Mouse (Mus musculus) stomach, postnatal 0 days (tissue): ENCODE measurements around the gene Lmod3. TPM values are rescaled to one million over a fixed set of nuclear protein-coding genes. Genes with fewer than 3 reads are reported as not detected.

ENCODE experiments used
- ATAC-seq: fragments of 200-750 bp; cut with Nextera tagmentation; 2 replicates; pipeline ENCODE4 v1.8.0; 2017; ENCODE audit not compliant: low FRiP score, low TSS enrichment
- DNase-seq: peaks from one replicate; pipeline ENCODE4 v3.0.0-alpha.2; 2016; ENCODE audit warnings: low spot score
- H3K27ac ChIP-seq: fragments of 300-500 bp; sonication (generic); replicated peaks from 2 replicates; pipeline ENCODE4 v1.5.1; 2014; ENCODE audit warnings: mild to moderate bottlenecking, control low read depth
- H3K27me3 ChIP-seq: fragments of 300-500 bp; sonication (generic); 2 replicates; pipeline ENCODE4 v1.6.1; 2014; ENCODE audit warnings: low read length; ENCODE audit not compliant: control insufficient read depth, insufficient read depth
- H3K36me3 ChIP-seq: fragments of 300-500 bp; sonication (generic); 2 replicates; pipeline ENCODE4 v1.6.1; 2014; ENCODE audit warnings: low read length, mixed read lengths; ENCODE audit not compliant: control insufficient read depth, insufficient read depth
- H3K4me1 ChIP-seq: fragments of 300-500 bp; sonication (generic); replicated peaks from 2 replicates; pipeline ENCODE4 v1.6.1; 2014; ENCODE audit warnings: antibody characterized with exemption; ENCODE audit not compliant: control insufficient read depth, insufficient read depth
- H3K4me2 ChIP-seq: fragments of 300-500 bp; sonication (generic); replicated peaks from 2 replicates; pipeline ENCODE4 v1.6.1; 2014; ENCODE audit warnings: low read depth, mild to moderate bottlenecking, control low read depth, moderate library complexity
- H3K4me3 ChIP-seq: fragments of 300-500 bp; sonication (generic); 2 replicates; pipeline ENCODE4 v1.5.1; 2014; ENCODE audit warnings: low read depth, low read length, control low read depth
- H3K9ac ChIP-seq: fragments of 300-500 bp; sonication (generic); 2 replicates; pipeline ENCODE4 v1.6.1; 2014; ENCODE audit warnings: mild to moderate bottlenecking, low read length, control low read depth, mixed read lengths
- H3K9me3 ChIP-seq: fragments of 300-500 bp; sonication (generic); 2 replicates; pipeline ENCODE4 v1.6.1; 2016; ENCODE audit warnings: low read length; ENCODE audit not compliant: control insufficient read depth
- CTCF ChIP-seq: IDR thresholded peaks from 2 replicates; pipeline ENCODE4 v1.5.1; 2016; ENCODE audit warnings: antibody characterized with exemption, low read depth, mild to moderate bottlenecking, moderate library complexity
- EP300 ChIP-seq: optimal IDR thresholded peaks from 2 replicates; pipeline ENCODE3; 2016; ENCODE audit warnings: antibody characterized with exemption
- WGBS: fragments of 180-500 bp; shearing (Covaris S2); extraction: QIAGEN DNeasy Blood & Tissue Kit; methylation state at CpG from one replicate; pipeline ENCODE4 v1.1.7; 2014; 5-methylcytosine and 5-hydroxymethylcytosine counted together
- polyA plus RNA-seq: library from polyadenylated mRNA; unstranded; fragments of >200 nt; fragmentation: Nextera tagmentation; extraction: Ambion mirVana; gene quantifications from 2 replicates; pipeline ENCODE4 v1.2.1, GENCODE M21; 2015

The Lmod3 gene
- polyA plus RNA-seq, 1 experiment from 2014 or later: 0.27 TPM

GRCm38 (mm10) chr6:97278878-97279277, 26.3 kb upstream of the Lmod3 start:
- Histone ChIP-seq H3K4me3 (no peak overlapping the region), H3K4me1 (no peaks in the 10 kb centered on the region), H3K27ac (no peak overlapping the region), H3K9me3 (no peaks in the 10 kb centered on the region), H3K36me3 (no peaks in the 10 kb centered on the region), H3K9ac (no peak overlapping the region), H3K4me2 (no peak overlapping the region), H3K27me3 (no peaks in the 10 kb centered on the region)
- DNase-seq: peak; percentile 58
- 48% methylated on average over 6 of the region's 6 CpGs for WGBS
- no peak; the same call in 1 of the 2 replicates for ATAC-seq
- TF ChIP-seq EP300: no peak
- TF ChIP-seq CTCF: no peak

DNA sequence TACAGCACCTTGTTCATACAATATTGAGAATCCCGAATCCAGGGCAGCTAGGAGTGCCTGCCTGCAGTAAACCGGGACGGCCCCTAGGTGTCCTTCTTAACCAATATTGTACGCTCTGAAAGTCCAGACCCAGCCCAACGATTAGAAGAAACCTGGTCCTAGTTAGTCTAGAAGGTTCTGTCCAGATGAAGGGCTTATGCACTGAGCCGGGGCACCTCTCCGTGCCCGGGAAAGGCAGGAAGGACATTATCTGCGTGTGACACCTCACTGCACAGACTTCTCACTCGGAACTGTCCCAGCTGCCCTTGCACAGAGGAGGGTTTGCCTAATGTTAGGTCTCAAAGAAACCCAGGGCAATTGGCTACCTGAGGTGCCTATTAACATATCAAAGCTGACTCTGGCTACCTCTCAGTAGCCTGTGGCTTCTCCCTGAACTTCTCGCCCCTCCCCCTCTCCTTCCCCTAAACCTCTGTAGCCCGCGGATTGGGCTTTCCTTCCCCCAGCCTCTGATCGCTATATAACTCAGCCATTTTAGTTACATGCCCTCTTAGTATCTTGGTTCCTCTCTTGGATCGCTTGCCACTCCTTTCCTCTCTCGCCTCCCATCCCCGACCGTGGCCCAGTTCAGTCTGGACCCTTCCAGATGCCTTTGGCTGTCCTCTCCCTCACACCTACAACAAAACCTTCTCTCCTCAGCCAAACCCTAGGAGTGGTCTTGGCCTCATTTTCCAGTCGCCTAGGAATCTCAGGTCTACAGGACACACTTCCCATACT, 25.6 kb upstream of the Lmod3 start:
- H3K9me3 ChIP-seq: no peaks in the 10 kb centered on the region
- H3K4me1 ChIP-seq: no peaks in the 10 kb centered on the region
- H3K27ac ChIP-seq: peak overlapping the region; percentile 42; the same call in 1 of the 2 replicates
- 5% methylated on average over 19 of the region's 19 CpGs for WGBS
- peak; percentile 83 for ATAC-seq
- DNase-seq: peak; percentile 84
- TF ChIP-seq EP300: no peak
- TF ChIP-seq CTCF: peak; percentile 94
- H3K27me3 ChIP-seq: no peaks in the 10 kb centered on the region
- peak overlapping the region; percentile 21 for H3K4me3 ChIP-seq
- H3K4me2 ChIP-seq: peak overlapping the region; percentile 53
- no peaks in the 10 kb centered on the region for H3K36me3 ChIP-seq
- no peak overlapping the region for H3K9ac ChIP-seq

DNA sequence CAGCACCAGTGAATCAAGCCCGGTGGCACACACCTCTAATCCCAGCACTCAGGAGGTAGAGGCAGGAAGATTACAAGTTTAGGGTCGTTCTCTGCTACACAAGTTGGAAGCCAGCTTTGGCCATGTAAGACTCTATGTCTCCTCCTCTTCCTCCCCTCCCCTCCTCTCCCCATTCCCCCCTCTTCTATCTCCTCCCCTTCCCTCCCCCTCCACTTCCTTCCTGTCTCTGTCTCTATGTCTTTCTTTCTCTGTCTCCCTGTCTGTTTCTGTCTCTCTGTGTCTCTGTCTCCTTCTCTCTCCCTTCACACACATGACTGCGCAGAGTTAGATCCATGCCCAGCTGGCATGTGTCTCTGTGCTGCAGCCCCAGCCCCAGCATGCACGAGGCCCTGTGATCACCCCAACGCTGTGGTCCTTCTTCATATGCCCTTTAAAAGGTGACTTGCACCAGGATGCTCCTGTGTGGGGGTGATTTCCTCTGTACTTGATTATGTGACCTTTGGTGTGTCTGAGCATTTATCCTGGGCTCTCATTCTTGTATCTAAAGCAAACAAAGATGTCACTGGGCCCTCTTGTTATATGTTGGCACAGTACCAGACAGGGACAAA, 24.4 kb upstream of the Lmod3 start:
- WGBS: 61% methylated on average over 5 of the region's 5 CpGs

GRCm38 (mm10) chr6:97276366-97276765, 23.8 kb upstream of the Lmod3 start:
- Histone ChIP-seq H3K27me3 (no peaks in the 10 kb centered on the region), H3K36me3 (no peaks in the 10 kb centered on the region), H3K27ac (no peak overlapping the region), H3K4me3 (no peak overlapping the region), H3K4me2 (no peak overlapping the region), H3K9ac (no peak overlapping the region), H3K4me1 (no peaks in the 10 kb centered on the region), H3K9me3 (no peaks in the 10 kb centered on the region)
- ATAC-seq (no peak), DNase-seq (no peak)
- no peak for TF ChIP-seq EP300
- no peak for TF ChIP-seq CTCF
- WGBS: 28% methylated on average over 4 of the region's 4 CpGs

More for the DNA sequence above, 24.4 kb upstream of the Lmod3 start:
- no peak overlapping the region for H3K4me2 ChIP-seq
- no peak for TF ChIP-seq CTCF
- TF ChIP-seq EP300: no peak
- no peak for DNase-seq
- ATAC-seq: no peak
- no peaks in the 10 kb centered on the region for H3K9me3 ChIP-seq
- H3K36me3 ChIP-seq: no peaks in the 10 kb centered on the region
- H3K4me3 ChIP-seq: no peak overlapping the region
- H3K9ac ChIP-seq: no peak overlapping the region
- H3K27ac ChIP-seq: no peak overlapping the region
- no peaks in the 10 kb centered on the region for H3K27me3 ChIP-seq
- no peaks in the 10 kb centered on the region for H3K4me1 ChIP-seq

- TF ChIP-seq EP300 (no peak), CTCF (no peak)
- H3K4me3 ChIP-seq: no peak overlapping the region
- H3K9me3 ChIP-seq: no peaks in the 10 kb centered on the region
- DNase-seq (no peak), ATAC-seq (no peak)
- 50% methylated on average over 4 of the region's 4 CpGs for WGBS
- no peaks in the 10 kb centered on the region for H3K27me3 ChIP-seq
- no peaks in the 10 kb centered on the region for H3K4me1 ChIP-seq
- no peak overlapping the region for H3K27ac ChIP-seq
- no peak overlapping the region for H3K9ac ChIP-seq
- no peak overlapping the region for H3K4me2 ChIP-seq
- no peaks in the 10 kb centered on the region for H3K36me3 ChIP-seq
Observed at GRCm38 (mm10) chr6:97275760-97276159, 23.2 kb upstream of the Lmod3 start.

- no peaks in the 10 kb centered on the region for H3K9me3 ChIP-seq
- no peak overlapping the region for H3K4me3 ChIP-seq
- no peak for ATAC-seq
- H3K27me3 ChIP-seq: no peaks in the 10 kb centered on the region
- H3K4me2 ChIP-seq: no peak overlapping the region
- 80% methylated on average over 3 of the region's 3 CpGs for WGBS
- no peak for DNase-seq
- no peak overlapping the region for H3K9ac ChIP-seq
- no peak for TF ChIP-seq CTCF
- no peak for TF ChIP-seq EP300
- no peaks in the 10 kb centered on the region for H3K36me3 ChIP-seq
- H3K4me1 ChIP-seq: no peaks in the 10 kb centered on the region
- H3K27ac ChIP-seq: no peak overlapping the region
Observed at GRCm38 (mm10) chr6:97273777-97274176, 21.2 kb upstream of the Lmod3 start.
